Mouse (Mus musculus): ENCODE results near the gene Rassf6. TPM values are rescaled to one million over a fixed set of nuclear protein-coding genes. Genes with fewer than 3 reads are reported as not detected.
A peak's percentile ranks its signal among the peaks of the same experiment; 100 is the strongest.

The Rassf6 gene
- polyA plus RNA-seq, 1 experiment from 2014 or later, result 4.0 TPM

- 22% methylated on average over 25 of the region's 25 CpGs for WGBS
- Histone ChIP-seq H3K9ac (ENCODE audit: low read length) (peak overlapping the region; percentile 65), H3K27ac (ENCODE audit: low read length) (no peak overlapping the region), H3K4me2 (ENCODE audit: low read depth, low read length) (peak overlapping the region; percentile 76), H3K4me3 (ENCODE audit: low read length) (peak overlapping the region; percentile 44), H3K9me3 (ENCODE audit: control insufficient read depth, low read length) (no peaks in the 10 kb centered on the region), H3K27me3 (ENCODE audit: control insufficient read depth, insufficient read depth, low read depth, low read length) (no peaks in the 10 kb centered on the region), H3K36me3 (ENCODE audit: control insufficient read depth, insufficient read depth, low read length) (no peaks in the 10 kb centered on the region), H3K4me1 (replicated peaks; ENCODE audit: control insufficient read depth, insufficient read depth, low read length) (no peaks in the 10 kb centered on the region; the same call in 1 of the 2 replicates)
- ATAC-seq (ENCODE audit: low read depth), result peak; percentile 46
These were observed 51.5 kb downstream of the Rassf6 start for GRCm38 (mm10) chr5:90588708-90589595.

- no peaks in the 10 kb centered on the region for H3K36me3 ChIP-seq (ENCODE audit: control insufficient read depth, insufficient read depth, low read length)
- no peaks in the 10 kb centered on the region for H3K9me3 ChIP-seq (ENCODE audit: control insufficient read depth, low read length)
- H3K9ac ChIP-seq (ENCODE audit: low read length), result no peak overlapping the region
- H3K27me3 ChIP-seq (ENCODE audit: control insufficient read depth, insufficient read depth, low read depth, low read length), result no peaks in the 10 kb centered on the region
- no peak for ATAC-seq (ENCODE audit: low read depth)
- 93% methylated on average over 5 of the region's 5 CpGs for WGBS
- no peak overlapping the region for H3K27ac ChIP-seq (ENCODE audit: low read length)
- H3K4me2 ChIP-seq (ENCODE audit: low read depth, low read length), result no peak overlapping the region
- H3K4me1 ChIP-seq (replicated peaks; ENCODE audit: control insufficient read depth, insufficient read depth, low read length), result no peaks in the 10 kb centered on the region; the same call in 1 of the 2 replicates
- no peak overlapping the region for H3K4me3 ChIP-seq (ENCODE audit: low read length)
These were observed 52.4 kb downstream of the Rassf6 start for GRCm38 (mm10) chr5:90588104-90588503.

GRCm38 (mm10) chr5:90586511-90586910 is 53.9 kb downstream of the Rassf6 start:
- Histone ChIP-seq H3K4me3 (ENCODE audit: low read length) (no peak overlapping the region), H3K36me3 (ENCODE audit: control insufficient read depth, insufficient read depth, low read length) (no peaks in the 10 kb centered on the region), H3K9me3 (ENCODE audit: control insufficient read depth, low read length) (no peaks in the 10 kb centered on the region), H3K27ac (ENCODE audit: low read length) (no peak overlapping the region), H3K27me3 (ENCODE audit: control insufficient read depth, insufficient read depth, low read depth, low read length) (no peaks in the 10 kb centered on the region), H3K9ac (ENCODE audit: low read length) (no peak overlapping the region), H3K4me2 (ENCODE audit: low read depth, low read length) (no peak overlapping the region), H3K4me1 (replicated peaks; ENCODE audit: control insufficient read depth, insufficient read depth, low read length) (no peaks in the 10 kb centered on the region)
- no peak for ATAC-seq (ENCODE audit: low read depth)
- 74% methylated on average over 5 of the region's 5 CpGs for WGBS

- Histone ChIP-seq H3K4me1 (replicated peaks; ENCODE audit: control insufficient read depth, insufficient read depth, low read length) (no peaks in the 10 kb centered on the region), H3K27ac (ENCODE audit: low read length) (no peak overlapping the region), H3K27me3 (ENCODE audit: control insufficient read depth, insufficient read depth, low read depth, low read length) (no peaks in the 10 kb centered on the region), H3K9ac (ENCODE audit: low read length) (no peak overlapping the region), H3K4me2 (ENCODE audit: low read depth, low read length) (no peak overlapping the region), H3K9me3 (ENCODE audit: control insufficient read depth, low read length) (no peaks in the 10 kb centered on the region), H3K4me3 (ENCODE audit: low read length) (no peak overlapping the region), H3K36me3 (ENCODE audit: control insufficient read depth, insufficient read depth, low read length) (no peaks in the 10 kb centered on the region)
- ATAC-seq (ENCODE audit: low read depth), result no peak
- WGBS, result 60% methylated on average over 7 of the region's 7 CpGs
These were observed 55.7 kb downstream of the Rassf6 start for GRCm38 (mm10) chr5:90584799-90585198.

GRCm38 (mm10) chr5:90582179-90582578 is 58.3 kb downstream of the Rassf6 start:
- no peak overlapping the region for H3K27ac ChIP-seq (ENCODE audit: low read length)
- 65% methylated on average over 6 of the region's 6 CpGs for WGBS

GRCm38 (mm10) chr5:90579556-90579955 is 60.9 kb downstream of the Rassf6 start:
- Histone ChIP-seq H3K36me3 (ENCODE audit: control insufficient read depth, insufficient read depth, low read length) (no peaks in the 10 kb centered on the region), H3K4me1 (replicated peaks; ENCODE audit: control insufficient read depth, insufficient read depth, low read length) (no peaks in the 10 kb centered on the region), H3K9me3 (ENCODE audit: control insufficient read depth, low read length) (no peaks in the 10 kb centered on the region), H3K4me2 (ENCODE audit: low read depth, low read length) (no peak overlapping the region), H3K27ac (ENCODE audit: low read length) (no peak overlapping the region), H3K9ac (ENCODE audit: low read length) (no peak overlapping the region), H3K27me3 (ENCODE audit: control insufficient read depth, insufficient read depth, low read depth, low read length) (no peaks in the 10 kb centered on the region), H3K4me3 (ENCODE audit: low read length) (no peak overlapping the region)
- ATAC-seq (ENCODE audit: low read depth), result peak; percentile 38; the same call in 1 of the 2 replicates
- 63% methylated on average over 9 of the region's 9 CpGs for WGBS

More at GRCm38 (mm10) chr5:90582179-90582578, 58.3 kb downstream of the Rassf6 start:
- Histone ChIP-seq H3K9me3 (ENCODE audit: control insufficient read depth, low read length) (no peaks in the 10 kb centered on the region), H3K4me1 (replicated peaks; ENCODE audit: control insufficient read depth, insufficient read depth, low read length) (no peaks in the 10 kb centered on the region), H3K27me3 (ENCODE audit: control insufficient read depth, insufficient read depth, low read depth, low read length) (no peaks in the 10 kb centered on the region), H3K36me3 (ENCODE audit: control insufficient read depth, insufficient read depth, low read length) (no peaks in the 10 kb centered on the region), H3K9ac (ENCODE audit: low read length) (no peak overlapping the region), H3K4me3 (ENCODE audit: low read length) (no peak overlapping the region), H3K4me2 (ENCODE audit: low read depth, low read length) (no peak overlapping the region)
- no peak for ATAC-seq (ENCODE audit: low read depth)

GRCm38 (mm10) chr5:90577751-90578150 is 62.7 kb downstream of the Rassf6 start:
- H3K9ac ChIP-seq (ENCODE audit: low read length), result no peak overlapping the region
- WGBS, result 27% methylated on average over 9 of the region's 9 CpGs
- no peaks in the 10 kb centered on the region for H3K36me3 ChIP-seq (ENCODE audit: control insufficient read depth, insufficient read depth, low read length)
- no peak overlapping the region for H3K27ac ChIP-seq (ENCODE audit: low read length)
- no peak overlapping the region for H3K4me3 ChIP-seq (ENCODE audit: low read length)
- ATAC-seq (ENCODE audit: low read depth), result peak; percentile 31; the same call in 1 of the 2 replicates
- no peaks in the 10 kb centered on the region for H3K27me3 ChIP-seq (ENCODE audit: control insufficient read depth, insufficient read depth, low read depth, low read length)
- no peaks in the 10 kb centered on the region for H3K9me3 ChIP-seq (ENCODE audit: control insufficient read depth, low read length)
- H3K4me2 ChIP-seq (ENCODE audit: low read depth, low read length), result no peak overlapping the region
- H3K4me1 ChIP-seq (replicated peaks; ENCODE audit: control insufficient read depth, insufficient read depth, low read length), result no peaks in the 10 kb centered on the region

- WGBS, result 19% methylated on average over 3 of the region's 3 CpGs
- Histone ChIP-seq H3K9ac (ENCODE audit: low read length) (no peak overlapping the region), H3K9me3 (ENCODE audit: control insufficient read depth, low read length) (no peaks in the 10 kb centered on the region), H3K27me3 (ENCODE audit: control insufficient read depth, insufficient read depth, low read depth, low read length) (no peaks in the 10 kb centered on the region), H3K4me1 (replicated peaks; ENCODE audit: control insufficient read depth, insufficient read depth, low read length) (peaks cover 15% of the 10 kb centered on the region), H3K36me3 (ENCODE audit: control insufficient read depth, insufficient read depth, low read length) (no peaks in the 10 kb centered on the region), H3K4me2 (ENCODE audit: low read depth, low read length) (no peak overlapping the region), H3K27ac (ENCODE audit: low read length) (no peak overlapping the region), H3K4me3 (ENCODE audit: low read length) (no peak overlapping the region)
- peak; percentile 82 for ATAC-seq (ENCODE audit: low read depth)
These were observed 69.2 kb downstream of the Rassf6 start for GRCm38 (mm10) chr5:90571216-90571615.

GRCm38 (mm10) chr5:90568338-90568737 is 72.1 kb downstream of the Rassf6 start:
- H3K4me2 ChIP-seq (ENCODE audit: low read depth, low read length), result no peak overlapping the region
- peaks cover 15% of the 10 kb centered on the region for H3K4me1 ChIP-seq (replicated peaks; ENCODE audit: control insufficient read depth, insufficient read depth, low read length)
- H3K27ac ChIP-seq (ENCODE audit: low read length), result no peak overlapping the region
- H3K9me3 ChIP-seq (ENCODE audit: control insufficient read depth, low read length), result no peaks in the 10 kb centered on the region
- no peaks in the 10 kb centered on the region for H3K36me3 ChIP-seq (ENCODE audit: control insufficient read depth, insufficient read depth, low read length)
- no peaks in the 10 kb centered on the region for H3K27me3 ChIP-seq (ENCODE audit: control insufficient read depth, insufficient read depth, low read depth, low read length)
- peak; percentile 27; the same call in 1 of the 2 replicates for ATAC-seq (ENCODE audit: low read depth)
- H3K9ac ChIP-seq (ENCODE audit: low read length), result no peak overlapping the region
- no peak overlapping the region for H3K4me3 ChIP-seq (ENCODE audit: low read length)
